Mouse (Mus musculus): ENCODE measurements around the gene Scamp1. TPM values are rescaled to one million over a fixed set of nuclear protein-coding genes. Genes with fewer than 3 reads are reported as not detected.

Gene Scamp1
- polyA plus RNA-seq, 1 experiment from 2014 or later: 58.5 TPM

DNA sequence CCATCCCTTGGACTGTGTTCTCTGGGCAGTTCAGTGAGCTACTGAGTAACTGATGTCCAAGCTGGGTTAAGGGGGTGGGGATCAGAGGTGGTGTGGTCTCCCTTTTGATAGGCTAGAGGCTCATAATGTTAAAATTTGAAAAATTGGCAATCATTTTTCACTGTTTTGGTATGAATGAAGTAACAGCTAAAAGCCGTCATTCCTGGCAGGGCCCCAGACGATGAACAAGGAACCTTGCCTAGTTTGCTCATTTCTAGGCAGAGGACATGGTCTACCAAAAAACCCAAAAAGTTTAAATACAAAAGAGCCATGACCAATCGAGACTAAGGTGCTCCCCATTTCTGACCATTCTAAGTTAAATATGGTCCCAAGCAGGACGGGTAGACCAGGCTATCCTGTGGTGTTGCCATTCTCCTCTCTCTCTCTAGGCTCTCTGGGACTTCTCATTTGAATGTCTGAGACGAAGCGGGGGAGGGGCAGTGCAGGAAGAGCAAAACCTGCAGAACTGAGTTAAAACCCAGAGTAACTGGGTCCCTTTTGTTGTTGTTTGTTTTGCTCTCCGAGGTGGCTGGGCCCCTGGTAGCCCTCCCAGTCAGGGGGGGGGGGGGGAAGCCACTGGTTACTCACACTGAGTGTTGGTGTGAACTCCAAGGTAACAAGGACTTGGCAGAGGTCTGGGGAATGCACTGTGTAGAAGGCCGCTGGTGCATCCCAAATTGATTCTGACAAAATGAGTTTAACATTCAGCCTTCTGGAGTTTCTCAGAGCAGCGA is 129.8 kb downstream of the Scamp1 start:
- ATAC-seq (no peak), DNase-seq (ENCODE audit: low spot score) (no peak)
- WGBS: 47% methylated on average over 9 of the region's 9 CpGs
- Histone ChIP-seq H3K27me3 (replicated peaks; ENCODE audit: control insufficient read depth, insufficient read depth, low read length) (no peaks in the 10 kb centered on the region), H3K27ac (ENCODE audit: low read depth, low read length) (no peak overlapping the region), H3K4me2 (ENCODE audit: low read length) (no peak overlapping the region), H3K9ac (ENCODE audit: low read length) (no peak overlapping the region), H3K4me1 (ENCODE audit: control insufficient read depth, insufficient read depth, low read length) (no peaks in the 10 kb centered on the region), H3K9me3 (replicated peaks; ENCODE audit: control insufficient read depth, low read length) (no peaks in the 10 kb centered on the region), H3K36me3 (ENCODE audit: control insufficient read depth, insufficient read depth, low read length) (no peaks in the 10 kb centered on the region), H3K4me3 (ENCODE audit: low read depth, low read length) (no peak overlapping the region)

DNA sequence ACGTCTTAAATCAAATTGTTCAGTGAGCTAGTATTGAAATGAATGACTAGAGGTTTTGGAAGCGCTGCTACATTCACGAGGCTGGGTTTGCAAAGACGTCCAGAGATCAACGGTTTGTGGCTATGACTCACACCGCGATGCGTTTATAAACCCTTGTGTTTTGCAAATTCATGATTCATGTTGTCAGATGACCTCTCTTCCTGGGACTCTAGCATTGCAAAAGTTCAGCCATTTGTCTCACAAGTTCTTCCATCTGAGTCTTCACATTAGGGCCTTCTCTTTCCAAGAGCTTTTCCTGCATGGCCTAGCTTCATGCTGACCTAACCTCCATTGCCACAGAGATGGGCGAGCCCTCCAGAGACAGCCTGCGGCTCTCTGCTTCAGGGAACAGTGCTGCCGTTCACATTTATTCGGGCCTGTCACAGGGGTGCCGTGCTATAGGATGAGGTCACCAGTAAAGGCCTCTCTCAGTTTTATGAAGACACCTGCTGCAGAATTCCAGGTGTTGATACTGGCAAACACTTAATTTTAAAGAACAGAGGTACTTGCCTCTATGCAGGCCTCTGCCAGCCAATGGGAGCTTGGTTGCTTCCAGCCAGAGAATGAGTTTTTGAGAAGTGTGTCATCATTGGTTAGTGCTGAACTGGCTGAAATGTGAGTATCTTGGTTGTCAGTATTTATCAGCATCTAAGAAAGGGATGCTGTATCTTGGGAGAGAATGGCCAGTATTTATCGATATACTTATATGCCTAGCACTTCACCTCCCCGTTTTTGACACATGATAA is 131.0 kb downstream of the Scamp1 start:
- Histone ChIP-seq H3K27me3 (replicated peaks; ENCODE audit: control insufficient read depth, insufficient read depth, low read length) (no peaks in the 10 kb centered on the region), H3K9ac (ENCODE audit: low read length) (no peak overlapping the region), H3K27ac (ENCODE audit: low read depth, low read length) (no peak overlapping the region), H3K4me1 (ENCODE audit: control insufficient read depth, insufficient read depth, low read length) (no peaks in the 10 kb centered on the region), H3K36me3 (ENCODE audit: control insufficient read depth, insufficient read depth, low read length) (no peaks in the 10 kb centered on the region), H3K4me3 (ENCODE audit: low read depth, low read length) (no peak overlapping the region), H3K4me2 (ENCODE audit: low read length) (no peak overlapping the region), H3K9me3 (replicated peaks; ENCODE audit: control insufficient read depth, low read length) (no peaks in the 10 kb centered on the region)
- no peak for DNase-seq (ENCODE audit: low spot score)
- no peak for ATAC-seq
- 91% methylated on average over 15 of the region's 15 CpGs for WGBS

DNA sequence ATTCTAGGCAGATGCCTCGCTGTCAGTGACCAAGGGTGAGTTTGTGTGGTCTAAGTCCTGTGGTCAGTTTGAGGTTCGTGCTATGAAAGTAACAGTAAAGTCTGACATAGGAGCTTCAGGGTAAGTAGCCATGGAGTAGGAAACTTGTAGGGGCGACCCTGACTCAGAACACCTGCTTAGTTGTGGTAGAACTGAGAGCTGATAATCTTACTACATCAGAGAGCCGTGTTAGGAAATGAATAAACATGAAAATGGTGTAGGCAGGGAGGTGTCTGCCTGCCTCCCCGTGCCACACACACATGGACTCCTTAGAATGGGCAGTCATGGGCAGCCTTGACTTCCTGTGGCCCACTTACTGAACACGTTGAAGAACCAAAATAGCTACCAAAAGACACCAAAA is 132.0 kb downstream of the Scamp1 start:
- ATAC-seq: no peak
- no peak for DNase-seq (ENCODE audit: low spot score)
- no peak overlapping the region for H3K4me2 ChIP-seq (ENCODE audit: low read length)
- H3K36me3 ChIP-seq (ENCODE audit: control insufficient read depth, insufficient read depth, low read length): no peaks in the 10 kb centered on the region
- H3K4me1 ChIP-seq (ENCODE audit: control insufficient read depth, insufficient read depth, low read length): no peaks in the 10 kb centered on the region
- no peaks in the 10 kb centered on the region for H3K9me3 ChIP-seq (replicated peaks; ENCODE audit: control insufficient read depth, low read length)
- H3K27me3 ChIP-seq (replicated peaks; ENCODE audit: control insufficient read depth, insufficient read depth, low read length): no peaks in the 10 kb centered on the region
- H3K27ac ChIP-seq (ENCODE audit: low read depth, low read length): no peak overlapping the region
- no peak overlapping the region for H3K9ac ChIP-seq (ENCODE audit: low read length)
- 88% methylated on average over 6 of the region's 6 CpGs for WGBS
- no peak overlapping the region for H3K4me3 ChIP-seq (ENCODE audit: low read depth, low read length)

DNA sequence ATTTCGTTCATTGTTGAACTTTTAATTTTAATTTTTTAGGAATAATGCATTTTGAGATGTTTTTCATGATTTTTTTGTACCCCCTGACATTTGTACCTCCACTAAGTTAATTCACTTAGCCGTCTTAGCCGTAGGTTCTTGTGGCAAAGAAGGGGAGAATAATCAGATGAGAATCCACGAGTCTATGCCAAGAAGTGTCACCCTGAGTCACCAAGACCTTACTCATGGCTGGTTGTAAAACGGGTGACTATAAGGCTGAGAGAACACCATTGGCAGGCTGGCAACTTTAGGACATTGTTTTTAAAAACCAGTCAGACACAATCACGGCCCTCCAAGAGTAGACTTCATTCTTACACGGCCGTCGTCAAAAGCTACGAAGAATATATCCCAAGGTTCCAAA is 132.8 kb downstream of the Scamp1 start:
- Histone ChIP-seq H3K27ac (ENCODE audit: low read depth, low read length) (no peak overlapping the region), H3K27me3 (replicated peaks; ENCODE audit: control insufficient read depth, insufficient read depth, low read length) (no peaks in the 10 kb centered on the region), H3K4me3 (ENCODE audit: low read depth, low read length) (no peak overlapping the region), H3K36me3 (ENCODE audit: control insufficient read depth, insufficient read depth, low read length) (no peaks in the 10 kb centered on the region), H3K4me2 (ENCODE audit: low read length) (no peak overlapping the region), H3K9ac (ENCODE audit: low read length) (no peak overlapping the region), H3K9me3 (replicated peaks; ENCODE audit: control insufficient read depth, low read length) (no peaks in the 10 kb centered on the region), H3K4me1 (ENCODE audit: control insufficient read depth, insufficient read depth, low read length) (no peaks in the 10 kb centered on the region)
- ATAC-seq (no peak), DNase-seq (ENCODE audit: low spot score) (no peak)
- 96% methylated on average over 10 of the region's 10 CpGs for WGBS

Other genes with a start within 250 kb of the Scamp1 start
- gene Lhfpl2, start 228.1 kb downstream of the Scamp1 start, polyA plus RNA-seq (2014; fragmentation: Nextera tagmentation; extraction: Ambion mirVana): 9.7 and 13.4 TPM in 2 replicates
- gene Ap3b1, start 73.1 kb upstream of the Scamp1 start, polyA plus RNA-seq (2014; fragmentation: Nextera tagmentation; extraction: Ambion mirVana): 24.2 and 30.4 TPM in 2 replicates

Measured in forebrain, embryonic 14.5 days (tissue).